Mouse (Mus musculus) effector memory CD4-positive, alpha-beta T cell, adult 5 months (primary cell): ENCODE data around the gene Serpina3c. TPM values are rescaled to one million over a fixed set of nuclear protein-coding genes. Genes with fewer than 3 reads are reported as not detected.

Experiments used
- polyA plus RNA-seq: library from polyadenylated mRNA; unstranded; fragments of 100-300 nt; shearing (Covaris generic); gene quantifications from one replicate; pipeline ENCODE4 v1.2.1, GENCODE M21; 2017

Gene Serpina3c
- not detected for polyA plus RNA-seq

DNA sequence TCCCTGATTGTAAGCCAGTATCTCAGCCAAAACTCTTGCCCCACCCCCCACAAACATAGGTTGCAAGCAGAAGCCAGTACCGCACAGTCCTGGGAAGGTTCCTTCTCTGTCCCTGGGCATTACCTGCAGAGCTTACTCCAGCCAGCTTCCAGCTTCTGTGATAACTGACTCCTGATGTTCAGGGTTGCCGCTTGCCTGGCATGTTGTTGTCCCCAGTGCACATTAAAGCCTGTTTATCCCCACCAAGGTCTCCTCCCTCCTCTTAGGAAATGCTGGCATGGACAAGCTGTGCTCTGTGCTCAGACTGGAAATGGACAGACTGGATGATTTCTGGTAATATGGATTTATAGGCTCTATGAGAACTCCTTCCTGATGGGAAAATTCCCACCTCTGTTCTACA lies at the start of gene Serpina3c:
Gene Serpina3c, minus strand, starts transcription at position 215 of the 400 bp plus-strand sequence.

DNA sequence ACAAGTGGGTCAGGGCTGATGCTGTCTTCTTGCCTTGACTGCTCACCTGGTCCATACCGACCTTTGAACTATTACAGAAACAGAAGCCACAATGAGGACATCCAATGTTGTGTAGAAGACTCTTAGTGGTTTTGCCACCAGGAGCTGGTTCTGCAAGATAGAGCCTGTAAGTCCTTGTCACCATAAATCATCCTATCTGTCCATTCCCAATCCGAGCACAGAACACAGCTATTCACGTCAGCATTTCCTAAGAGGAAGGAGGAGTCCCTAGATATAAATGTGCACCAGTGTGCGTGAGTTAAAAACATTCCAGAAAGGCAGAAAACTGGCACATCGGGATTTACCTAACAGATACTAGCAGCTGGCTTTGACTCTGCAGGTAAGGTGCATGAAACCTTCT lies 26.0 kb downstream of the Serpina3c start, which contains the start of gene Serpina3b:
Gene Serpina3b, plus strand, starts transcription at position 301 of the 400 bp plus-strand sequence.

DNA sequence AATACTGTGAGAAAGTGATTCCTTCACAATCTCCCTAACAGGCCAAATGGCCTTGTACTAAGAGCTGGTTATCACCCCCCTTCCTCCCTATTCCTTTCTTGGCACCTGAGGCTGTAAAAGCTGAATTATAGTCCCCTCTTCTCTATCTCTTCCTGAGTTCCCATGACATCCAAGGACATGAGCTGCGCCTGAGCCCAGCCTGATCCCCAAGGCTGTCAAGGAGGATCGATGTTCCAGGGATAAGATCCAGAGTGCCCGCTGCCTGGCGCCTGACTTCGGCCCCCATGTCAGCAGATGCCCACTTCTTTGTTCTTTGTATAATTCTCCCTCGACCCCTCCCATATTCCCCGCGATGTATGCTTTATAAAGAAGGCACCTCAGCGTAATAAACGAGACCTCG lies 41.3 kb downstream of the Serpina3c start, which contains the start of gene Serpina3a:
Gene Serpina3a, plus strand, starts transcription at position 392 of the 400 bp plus-strand sequence.

DNA sequence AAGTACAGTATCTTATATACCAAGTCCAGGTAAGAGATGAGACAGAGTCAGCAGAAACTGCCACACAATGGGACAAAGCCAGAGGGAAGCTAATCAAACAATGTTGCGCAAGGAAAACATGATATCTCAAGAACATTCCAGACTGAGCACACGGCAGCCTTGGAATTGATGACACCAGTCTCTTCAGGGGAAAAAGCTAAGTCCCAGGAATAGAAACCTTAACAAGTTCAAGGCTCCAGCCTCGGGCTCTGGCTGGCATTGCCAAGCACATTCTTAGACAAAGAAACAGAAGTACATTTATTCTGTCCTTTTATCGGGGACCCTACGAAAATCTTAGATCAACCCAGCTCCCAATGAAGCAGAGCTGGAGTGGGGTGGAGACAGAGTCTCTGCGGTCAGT lies 52.9 kb downstream of the Serpina3c start, which contains the start of gene Serpina5:
Gene Serpina5, plus strand, starts transcription at position 346 of the 400 bp plus-strand sequence.

Other genes with a start within 250 kb of the Serpina3c start
- gene Serpina1c, start 249.0 kb downstream of the Serpina3c start, polyA plus RNA-seq = not detected
- not detected for gene Serpina1e, start 194.9 kb downstream of the Serpina3c start, polyA plus RNA-seq
- not detected for gene Serpina11, start 163.9 kb downstream of the Serpina3c start, polyA plus RNA-seq
- gene Serpina9, start 140.1 kb downstream of the Serpina3c start, polyA plus RNA-seq = 1.7 TPM
- not detected for gene Serpina12, start 109.4 kb downstream of the Serpina3c start, polyA plus RNA-seq
- gene Serpina5, start 52.8 kb downstream of the Serpina3c start, polyA plus RNA-seq = not detected
- gene Serpina3a, start 41.1 kb downstream of the Serpina3c start, polyA plus RNA-seq = not detected
- gene Serpina3b, start 25.9 kb downstream of the Serpina3c start, polyA plus RNA-seq = not detected
- 4.9 TPM for gene Serpina3f, start 60.7 kb upstream of the Serpina3c start, polyA plus RNA-seq
- gene Serpina3g, start 82.4 kb upstream of the Serpina3c start, polyA plus RNA-seq = 38.6 TPM
- not detected for gene Serpina3i, start 109.3 kb upstream of the Serpina3c start, polyA plus RNA-seq
- gene Serpina3j, start 160.7 kb upstream of the Serpina3c start, polyA plus RNA-seq = not detected
- gene Serpina3k, start 184.6 kb upstream of the Serpina3c start, polyA plus RNA-seq = not detected
- not detected for gene Serpina3m, start 184.6 kb upstream of the Serpina3c start, polyA plus RNA-seq